Mouse (Mus musculus) embryonic facial prominence, embryonic 13.5 days (tissue): ENCODE measurements around the gene Dpp8. TPM values are rescaled to one million over a fixed set of nuclear protein-coding genes. Genes with fewer than 3 reads are reported as not detected.

Experiments
- ATAC-seq: fragments of 200-750 bp; cut with Nextera tagmentation; 2 replicates; pipeline ENCODE4 v1.8.0; 2017; ENCODE audit warnings: low read depth; ENCODE audit not compliant: insufficient number of reproducible peaks, insufficient read depth, low FRiP score, low TSS enrichment
- H3K27ac ChIP-seq: fragments of 300-500 bp; sonication (generic); 2 replicates; pipeline ENCODE4 v1.5.1; 2015; ENCODE audit warnings: moderate library complexity, mild to moderate bottlenecking, inconsistent platforms
- H3K27me3 ChIP-seq: fragments of 300-500 bp; sonication (generic); 2 replicates; pipeline ENCODE4 v1.6.1; 2015; ENCODE audit warnings: mild to moderate bottlenecking, inconsistent platforms
- H3K36me3 ChIP-seq: fragments of 300-500 bp; sonication (generic); 2 replicates; pipeline ENCODE4 v1.6.1; 2015; ENCODE audit warnings: mild to moderate bottlenecking, inconsistent platforms
- H3K4me1 ChIP-seq: fragments of 300-500 bp; sonication (generic); 2 replicates; pipeline ENCODE4 v1.6.1; 2015; ENCODE audit warnings: inconsistent platforms
- H3K4me2 ChIP-seq: fragments of 300-500 bp; sonication (generic); 2 replicates; pipeline ENCODE4 v1.6.1; 2015; ENCODE audit warnings: moderate library complexity, mild to moderate bottlenecking, inconsistent platforms
- H3K4me3 ChIP-seq: fragments of 300-500 bp; sonication (generic); 2 replicates; pipeline ENCODE4 v1.5.1; 2015; ENCODE audit warnings: mild to moderate bottlenecking, inconsistent platforms
- H3K9ac ChIP-seq: fragments of 300-500 bp; sonication (generic); 2 replicates; pipeline ENCODE4 v1.6.1; 2015; ENCODE audit warnings: mild to moderate bottlenecking, inconsistent platforms
- H3K9me3 ChIP-seq: fragments of 300-500 bp; sonication (generic); 2 replicates; pipeline ENCODE4 v1.6.1; 2016; ENCODE audit warnings: inconsistent platforms
- WGBS: fragments of 180-500 bp; shearing (Covaris S2); methylation state at CpG from one replicate; pipeline ENCODE4 v1.1.7; 2015; ENCODE audit warnings: mixed read lengths; 5-methylcytosine and 5-hydroxymethylcytosine counted together
- polyA plus RNA-seq: library from polyadenylated mRNA; unstranded; fragments of >200 nt; fragmentation: Nextera tagmentation; extraction: Ambion mirVana; gene quantifications from 2 replicates; pipeline ENCODE4 v1.2.1, GENCODE M21; 2015

The Dpp8 gene
- polyA plus RNA-seq, 1 experiment from 2014 or later = 37.2 TPM

DNA sequence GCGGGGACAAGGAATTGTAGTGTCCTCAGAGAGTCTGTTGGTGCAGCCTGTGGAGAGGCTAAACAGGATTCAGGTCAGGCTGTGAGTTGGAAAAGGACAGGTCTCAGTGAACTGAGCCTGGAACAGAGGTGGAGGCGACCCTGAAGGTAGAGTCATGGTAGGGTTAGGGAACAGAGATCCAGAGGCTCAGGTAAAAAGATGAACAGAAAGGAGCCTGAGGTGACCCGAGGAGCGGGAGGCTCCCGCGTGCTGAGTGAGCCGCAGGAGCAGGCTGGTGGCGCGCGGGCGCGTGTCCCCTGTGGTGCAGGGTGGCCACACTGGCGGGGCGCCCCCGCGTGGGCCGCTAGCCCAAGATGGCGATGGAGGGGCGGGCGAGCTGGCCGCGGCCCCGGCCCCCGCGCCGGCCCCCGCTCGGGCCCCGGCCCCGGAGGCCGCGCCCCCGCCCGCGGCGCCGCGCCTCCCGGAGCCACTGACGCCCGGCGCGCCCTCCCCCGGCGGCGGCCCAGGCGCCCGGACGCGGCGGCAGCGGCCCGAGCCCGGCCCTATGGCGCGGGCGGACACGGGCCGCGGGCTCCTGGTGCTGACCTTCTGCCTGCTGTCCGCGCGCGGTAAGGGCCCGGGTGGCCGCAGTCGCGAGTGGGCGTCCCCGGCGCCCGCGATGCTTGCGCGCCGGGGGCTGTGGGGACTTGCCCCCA is 68.9 kb downstream of the Dpp8 start, which contains the start of gene Igdcc4:
Igdcc4 (plus strand) TSS at position 496 of the 695 bp plus-strand sequence.
- 1% methylated on average over 58 of the region's 76 CpGs for WGBS
- H3K4me1 ChIP-seq = peaks cover 35% of the 10 kb centered on the region
- no peak for ATAC-seq
- peak within 1 kb of the TSS; percentile 92 for H3K4me2 ChIP-seq
- H3K36me3 ChIP-seq = no peaks in the 10 kb centered on the region
- peak within 1 kb of the TSS; percentile 82 for H3K4me3 ChIP-seq
- no peaks in the 10 kb centered on the region for H3K27me3 ChIP-seq
- peak within 1 kb of the TSS; percentile 92 for H3K9ac ChIP-seq
- peak within 1 kb of the TSS; percentile 95 for H3K27ac ChIP-seq
- H3K9me3 ChIP-seq = 0 out of 2 replicates have a peak, but pooled peaks cover 2% of the 10 kb centered on the region

DNA sequence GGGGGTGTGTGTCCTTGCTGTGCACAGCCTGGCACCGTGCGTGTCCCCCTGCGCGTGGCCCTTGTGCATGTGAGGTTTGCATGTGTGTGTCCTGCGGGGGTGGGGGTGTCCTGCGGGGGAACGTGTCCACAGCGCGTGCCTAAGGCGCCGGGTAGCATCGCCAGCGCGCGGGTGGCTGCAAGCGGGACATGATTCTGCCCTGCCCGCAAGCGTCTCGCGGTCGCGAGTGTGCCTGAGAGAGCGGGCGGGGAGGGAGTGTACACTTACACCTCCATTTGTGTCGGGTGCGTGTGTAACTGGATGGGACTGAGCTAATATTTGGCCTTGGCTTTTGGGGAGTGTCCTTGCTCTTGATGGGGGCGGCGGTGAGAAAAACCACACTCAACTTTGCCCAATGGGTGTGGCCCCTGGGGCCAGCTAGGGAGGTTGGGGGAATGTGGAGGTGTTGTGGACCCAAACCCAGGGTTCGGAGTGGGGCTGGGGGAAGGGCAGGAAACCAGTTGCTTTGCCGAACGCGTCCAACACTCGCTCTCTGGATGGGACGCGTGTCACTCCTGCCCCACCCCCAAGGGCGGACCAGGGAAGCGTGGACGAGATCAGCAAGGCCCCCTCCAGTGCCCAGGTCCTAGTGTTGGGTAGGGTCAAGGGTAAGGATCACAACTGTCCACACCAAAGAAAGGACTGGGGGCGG is 69.6 kb downstream of the Dpp8 start:
- under 1% methylated on average over 39 of the region's 39 CpGs for WGBS
- Histone ChIP-seq H3K4me2 (peak overlapping the region; percentile 92), H3K9me3 (0 out of 2 replicates have a peak, but pooled peaks cover 2% of the 10 kb centered on the region)

DNA sequence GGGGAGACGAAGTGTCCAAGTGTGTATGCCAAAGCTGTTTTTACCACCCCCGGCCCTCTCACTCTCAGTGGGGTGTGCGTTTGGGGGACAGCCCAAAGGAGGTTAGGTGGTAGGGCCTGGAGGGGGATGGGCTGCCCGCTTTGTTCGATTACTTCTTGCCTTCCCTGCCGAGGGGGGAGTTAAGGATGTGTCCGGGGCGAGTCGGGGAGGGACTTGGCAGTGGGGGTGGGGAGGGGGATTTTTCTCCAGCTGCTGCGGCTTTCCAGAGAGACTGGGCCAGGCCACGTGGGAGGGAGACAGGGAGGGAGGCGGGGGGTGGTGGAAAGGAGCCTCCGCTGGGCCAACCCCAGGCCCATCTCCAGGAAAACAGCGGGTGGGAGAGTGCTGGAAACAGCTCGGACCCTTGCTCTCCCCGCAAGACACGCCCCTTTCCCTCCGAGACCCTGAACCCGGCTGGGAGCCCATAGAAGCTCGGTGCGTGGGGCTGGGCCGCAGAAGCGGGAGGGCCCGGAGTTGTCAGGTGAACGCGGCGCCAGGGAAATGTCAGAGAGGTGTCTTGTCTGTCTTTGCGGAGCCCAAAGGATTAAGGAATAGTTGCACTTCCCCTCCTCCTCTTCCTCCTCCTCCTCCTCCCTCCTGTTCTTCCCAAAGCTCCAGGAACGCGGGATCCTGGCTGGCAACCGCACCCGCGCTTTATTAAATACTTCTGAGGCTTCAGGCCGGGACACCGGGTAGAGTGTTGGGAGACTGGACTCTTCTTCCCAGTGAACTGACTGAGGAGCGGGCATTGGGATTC is 70.4 kb downstream of the Dpp8 start:
- peak overlapping the region; percentile 92 for H3K4me2 ChIP-seq
- H3K9me3 ChIP-seq = 0 out of 2 replicates have a peak, but pooled peaks cover 2% of the 10 kb centered on the region
- peak overlapping the region; percentile 95 for H3K27ac ChIP-seq
- WGBS = under 1% methylated on average over 36 of the region's 36 CpGs
- H3K27me3 ChIP-seq = no peaks in the 10 kb centered on the region
- peak overlapping the region; percentile 82 for H3K4me3 ChIP-seq
- H3K4me1 ChIP-seq = peaks cover 35% of the 10 kb centered on the region
- ATAC-seq = peak; percentile 72
- no peaks in the 10 kb centered on the region for H3K36me3 ChIP-seq
- peak overlapping the region; percentile 92 for H3K9ac ChIP-seq

More for the DNA sequence above, 69.6 kb downstream of the Dpp8 start:
- no peaks in the 10 kb centered on the region for H3K27me3 ChIP-seq
- ATAC-seq = peak; percentile 44; the same call in 1 of the 2 replicates
- H3K4me1 ChIP-seq = peaks cover 35% of the 10 kb centered on the region
- peak overlapping the region; percentile 82 for H3K4me3 ChIP-seq
- H3K36me3 ChIP-seq = no peaks in the 10 kb centered on the region
- peak overlapping the region; percentile 92 for H3K9ac ChIP-seq
- H3K27ac ChIP-seq = peak overlapping the region; percentile 95

DNA sequence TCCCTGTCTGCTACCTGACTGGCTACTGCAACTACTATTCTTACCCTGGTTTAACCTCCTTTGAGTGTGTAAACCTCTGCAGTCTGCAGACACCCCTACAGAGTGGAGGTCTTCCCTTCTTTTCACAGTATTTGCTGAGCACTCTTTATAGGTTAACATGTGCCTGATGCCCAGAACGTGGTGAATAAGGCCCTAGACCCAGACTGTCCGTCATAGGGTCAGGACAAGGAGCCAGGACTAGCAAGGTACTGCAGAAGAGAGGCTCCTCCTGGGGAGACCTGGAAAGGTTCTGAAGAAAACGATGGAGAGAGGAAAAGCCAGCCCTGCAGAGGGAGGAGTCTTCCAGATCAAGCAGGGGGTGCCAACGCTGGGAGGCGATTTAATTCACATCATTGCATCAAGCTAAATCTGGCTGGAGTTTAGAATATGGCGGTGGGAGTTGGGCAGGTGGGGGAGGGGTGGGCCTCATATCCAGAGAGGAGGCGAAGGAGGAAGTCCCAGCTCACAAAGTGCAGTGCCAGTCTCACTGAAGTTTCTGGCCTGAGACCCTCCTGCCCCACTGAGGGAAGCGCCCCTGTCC is 71.0 kb downstream of the Dpp8 start:
- Histone ChIP-seq H3K4me2 (peak overlapping the region; percentile 92), H3K27me3 (no peaks in the 10 kb centered on the region), H3K4me1 (peaks cover 40% of the 10 kb centered on the region), H3K36me3 (no peaks in the 10 kb centered on the region), H3K27ac (peak overlapping the region; percentile 95), H3K4me3 (peak overlapping the region; percentile 82), H3K9ac (peak overlapping the region; percentile 92), H3K9me3 (0 out of 2 replicates have a peak, but pooled peaks cover 2% of the 10 kb centered on the region)
- 20% methylated on average over 8 of the region's 8 CpGs for WGBS
- no peak for ATAC-seq

DNA sequence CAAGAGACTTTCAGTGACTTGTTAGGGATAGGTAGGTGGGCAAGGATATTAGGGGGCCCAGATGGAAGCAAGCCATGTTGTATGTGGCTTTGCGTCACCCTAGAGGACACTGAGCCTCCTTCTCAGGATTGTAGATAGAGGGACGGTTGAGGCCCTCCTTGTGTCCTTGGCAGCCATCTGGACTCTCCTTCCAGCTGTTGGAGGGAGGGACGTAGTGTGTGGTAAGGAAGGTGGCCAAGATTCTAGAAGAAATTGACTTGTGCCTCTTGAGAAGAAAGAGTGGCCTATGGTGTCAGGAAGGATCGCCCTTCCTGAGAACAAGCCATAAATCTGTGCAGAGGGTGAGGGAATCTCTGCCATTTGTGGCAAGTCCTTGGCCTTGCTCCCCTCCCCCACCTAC is 74.6 kb downstream of the Dpp8 start:
- no peak for ATAC-seq
- Histone ChIP-seq H3K27ac (no peak overlapping the region), H3K4me3 (no peak overlapping the region), H3K4me1 (peaks cover 60% of the 10 kb centered on the region), H3K9me3 (no peaks in the 10 kb centered on the region), H3K9ac (no peak overlapping the region), H3K4me2 (no peak overlapping the region), H3K36me3 (no peaks in the 10 kb centered on the region), H3K27me3 (no peaks in the 10 kb centered on the region)
- WGBS = 88% methylated on average over 4 of the region's 4 CpGs

DNA sequence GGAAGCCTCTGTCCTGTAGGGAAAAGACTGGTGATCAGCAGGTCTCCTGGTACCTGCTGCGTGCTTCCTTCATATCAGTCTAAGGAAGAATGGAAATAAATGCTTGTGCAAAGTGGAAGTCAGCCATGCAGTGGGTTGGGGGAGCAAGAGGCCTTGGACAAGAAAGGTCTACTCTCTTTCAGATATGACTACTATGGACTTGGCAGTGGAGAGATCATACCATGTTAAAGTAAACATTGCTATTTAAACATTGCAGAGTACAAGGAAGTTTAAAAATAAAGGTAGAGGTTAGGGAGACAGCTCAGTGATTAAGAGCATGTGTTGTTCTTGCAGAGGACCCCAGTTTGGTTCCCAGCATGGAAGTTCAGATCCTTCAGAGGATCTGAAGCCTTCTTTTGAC is 75.7 kb downstream of the Dpp8 start:
- 93% methylated on average over 1 of the region's 1 CpGs for WGBS
- no peak overlapping the region for H3K9ac ChIP-seq
- H3K4me3 ChIP-seq = no peak overlapping the region
- H3K27ac ChIP-seq = no peak overlapping the region
- no peak for ATAC-seq
- no peak overlapping the region for H3K4me2 ChIP-seq
- no peaks in the 10 kb centered on the region for H3K27me3 ChIP-seq
- H3K36me3 ChIP-seq = no peaks in the 10 kb centered on the region
- no peaks in the 10 kb centered on the region for H3K9me3 ChIP-seq
- peaks cover 57% of the 10 kb centered on the region for H3K4me1 ChIP-seq

DNA sequence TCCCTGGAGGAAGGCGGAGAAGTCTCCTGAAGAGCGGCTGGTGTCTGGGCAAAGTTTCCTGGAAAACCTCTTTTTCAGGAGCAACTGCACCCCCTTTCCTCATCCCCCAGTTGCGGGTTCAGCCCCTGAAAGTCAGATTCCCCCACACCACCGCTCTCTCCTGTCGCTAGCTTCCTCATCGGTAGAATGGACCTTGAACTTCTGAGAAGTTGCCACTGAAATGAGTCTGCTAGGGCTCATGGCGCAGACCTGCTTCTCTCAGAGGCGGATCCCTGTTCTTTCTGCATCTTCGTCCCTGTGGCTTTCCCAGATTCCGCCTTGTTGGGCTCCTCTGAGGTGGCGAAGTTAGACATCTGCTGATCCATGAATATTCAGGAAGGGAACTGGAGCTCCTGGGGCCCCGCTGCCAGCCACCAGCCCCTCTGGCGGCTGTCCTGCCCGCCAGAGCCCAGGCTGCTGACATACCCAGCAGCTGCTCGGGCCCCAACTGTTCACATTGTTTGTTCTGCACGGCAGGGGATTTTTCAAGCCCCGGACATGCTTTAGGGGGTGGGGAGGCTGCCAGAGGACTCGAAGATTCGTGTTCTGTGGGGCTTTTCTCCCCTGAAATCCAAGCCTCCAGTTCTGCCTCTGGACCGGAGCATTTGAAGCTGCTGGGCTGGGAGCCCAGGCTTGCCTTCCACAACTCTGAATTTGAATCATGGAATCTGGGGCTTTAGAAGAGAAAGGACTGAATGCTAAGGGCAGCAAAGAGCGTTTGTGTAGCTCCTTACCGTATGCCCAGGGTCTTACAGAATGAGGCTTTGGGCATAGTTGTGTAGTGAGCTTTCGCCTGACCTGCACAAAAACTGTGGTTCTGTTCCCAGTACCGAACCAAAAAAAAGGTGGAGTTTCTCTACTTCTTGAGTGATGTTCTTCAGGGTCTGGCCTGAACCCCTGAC is 77.2 kb downstream of the Dpp8 start:
- Histone ChIP-seq H3K9ac (peak overlapping the region; percentile 66), H3K27me3 (no peaks in the 10 kb centered on the region), H3K4me1 (peaks cover 44% of the 10 kb centered on the region), H3K9me3 (no peaks in the 10 kb centered on the region), H3K27ac (peak overlapping the region; percentile 94), H3K4me2 (peak overlapping the region; percentile 60), H3K36me3 (peaks cover 14% of the 10 kb centered on the region), H3K4me3 (peak overlapping the region; percentile 20)
- ATAC-seq = no peak
- 10% methylated on average over 24 of the region's 24 CpGs for WGBS

DNA sequence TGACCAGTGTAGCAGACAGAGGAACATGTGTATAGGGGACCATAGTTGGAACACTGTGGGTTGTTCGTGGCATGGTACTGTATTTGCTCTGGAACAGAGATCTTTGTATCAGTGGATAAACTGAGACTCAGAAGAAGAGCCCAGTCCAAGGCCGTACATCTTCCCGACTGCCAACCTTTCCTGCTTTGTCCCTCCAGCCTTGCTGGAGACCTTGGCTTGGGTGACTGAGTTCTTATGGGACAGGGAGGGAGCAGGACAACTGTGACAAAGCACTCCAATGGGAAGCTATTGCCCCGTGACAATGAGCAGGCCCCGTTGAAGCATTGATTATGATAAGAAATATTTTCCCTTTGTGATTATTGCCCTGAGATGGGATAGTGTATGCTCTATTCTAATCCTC is 79.5 kb downstream of the Dpp8 start:
- H3K4me2 ChIP-seq = no peak overlapping the region
- H3K4me3 ChIP-seq = no peak overlapping the region
- no peak overlapping the region for H3K27ac ChIP-seq
- peaks cover 31% of the 10 kb centered on the region for H3K4me1 ChIP-seq
- H3K36me3 ChIP-seq = peaks cover 32% of the 10 kb centered on the region
- no peaks in the 10 kb centered on the region for H3K9me3 ChIP-seq
- ATAC-seq = no peak
- no peaks in the 10 kb centered on the region for H3K27me3 ChIP-seq
- WGBS = 92% methylated on average over 5 of the region's 5 CpGs
- H3K9ac ChIP-seq = no peak overlapping the region

DNA sequence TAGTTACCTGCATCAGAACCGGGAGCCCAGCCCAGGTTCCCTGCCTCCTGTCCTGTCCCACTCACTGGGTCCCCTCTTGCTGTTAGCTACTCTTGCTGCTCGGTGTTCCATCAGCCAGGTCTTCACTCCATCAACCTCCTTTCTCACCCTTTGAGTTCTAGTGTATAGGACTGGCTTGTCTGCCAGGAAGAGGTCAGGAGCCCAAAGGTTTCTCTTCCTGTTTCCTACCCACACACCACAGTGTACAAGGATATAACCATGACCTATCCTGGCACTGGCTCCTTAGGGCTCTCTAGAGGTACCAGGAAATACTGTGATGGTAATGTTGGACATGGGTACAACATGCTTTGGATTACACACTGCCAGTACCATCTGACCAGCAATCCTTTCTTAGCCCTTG is 81.5 kb downstream of the Dpp8 start:
- ATAC-seq = no peak
- H3K36me3 ChIP-seq = peaks cover 49% of the 10 kb centered on the region
- no peaks in the 10 kb centered on the region for H3K27me3 ChIP-seq
- WGBS = 83% methylated on average over 2 of the region's 2 CpGs
- H3K9me3 ChIP-seq = no peaks in the 10 kb centered on the region
- H3K27ac ChIP-seq = no peak overlapping the region
- H3K9ac ChIP-seq = no peak overlapping the region
- H3K4me3 ChIP-seq = no peak overlapping the region
- peaks cover 21% of the 10 kb centered on the region for H3K4me1 ChIP-seq
- no peak overlapping the region for H3K4me2 ChIP-seq

DNA sequence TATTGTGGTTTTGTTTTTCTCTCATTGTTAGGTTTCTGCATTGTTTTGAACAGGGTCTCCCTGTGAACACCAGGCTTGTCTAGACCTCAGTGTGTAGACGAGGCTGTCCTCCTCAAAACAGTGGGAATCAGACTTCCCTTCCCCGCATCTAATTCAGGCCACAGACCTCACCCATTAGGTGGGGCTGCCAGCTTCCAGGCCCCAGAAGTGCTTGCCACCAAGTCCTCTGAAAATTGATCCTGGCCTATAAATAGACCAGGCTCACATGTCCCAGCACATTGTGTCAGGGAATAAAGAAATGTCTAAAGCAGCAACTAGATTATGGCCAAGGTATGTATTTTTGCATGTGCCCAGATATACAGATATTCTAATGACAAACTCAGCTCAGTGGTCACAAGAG is 83.7 kb downstream of the Dpp8 start:
- H3K36me3 ChIP-seq = peaks cover 61% of the 10 kb centered on the region
- H3K4me1 ChIP-seq = peaks cover under 1% of the 10 kb centered on the region; the same call in 1 of the 2 replicates
- no peak overlapping the region for H3K9ac ChIP-seq

More for the DNA sequence above, 83.7 kb downstream of the Dpp8 start:
- Histone ChIP-seq H3K4me2 (no peak overlapping the region), H3K9me3 (no peaks in the 10 kb centered on the region), H3K27me3 (no peaks in the 10 kb centered on the region), H3K4me3 (no peak overlapping the region), H3K27ac (no peak overlapping the region)
- WGBS = 54% methylated on average over 2 of the region's 2 CpGs
- ATAC-seq = no peak
